Mouse (Mus musculus) spleen, adult 2 months (tissue): Measurements from ENCODE around the gene Alkbh2. TPM values are rescaled to one million over a fixed set of nuclear protein-coding genes. Genes with fewer than 3 reads are reported as not detected.

ENCODE experiments used
- DNase-seq, 2 experiments: peaks; one replicate each; pipeline versions ENCODE4 v3.0.0 to v3.0.0-alpha.2; 2012 to 2021; ENCODE audit warnings: low spot score in 2 of 2, low read depth in 1 of 2
- H3K27ac ChIP-seq: fragments of 200-500 bp; 2 replicates; pipeline ENCODE4 v1.5.1; 2012; ENCODE audit warnings: low read length, inconsistent platforms; ENCODE audit not compliant: insufficient read depth
- H3K27me3 ChIP-seq: fragments of 200-500 bp; 2 replicates; pipeline ENCODE4 v1.6.1; 2012; ENCODE audit warnings: mild to moderate bottlenecking, moderate library complexity, low read length, inconsistent platforms; ENCODE audit not compliant: control insufficient read depth, insufficient read depth
- H3K36me3 ChIP-seq: fragments of 200-500 bp; 2 replicates; pipeline ENCODE4 v1.6.1; 2012; ENCODE audit warnings: mild to moderate bottlenecking, low read length, inconsistent platforms; ENCODE audit not compliant: control insufficient read depth, insufficient read depth
- H3K4me1 ChIP-seq: fragments of 200-500 bp; 2 replicates; pipeline ENCODE4 v1.6.1; 2011; ENCODE audit warnings: inconsistent platforms; ENCODE audit not compliant: control insufficient read depth, insufficient read depth, insufficient read length
- H3K4me3 ChIP-seq: fragments of 200-500 bp; 2 replicates; pipeline ENCODE4 v1.5.1; 2011; ENCODE audit warnings: mild to moderate bottlenecking, inconsistent platforms; ENCODE audit not compliant: insufficient read depth, insufficient read length; ENCODE audit errors: extremely low read depth
- CTCF ChIP-seq: fragments of 200-500 bp; IDR thresholded peaks from 2 replicates; pipeline ENCODE4 v1.5.1; 2011; ENCODE audit warnings: mild to moderate bottlenecking, inconsistent platforms; ENCODE audit not compliant: insufficient read depth, insufficient read length, insufficient replicate concordance; ENCODE audit errors: extremely low read depth
- POLR2A ChIP-seq: fragments of 200-500 bp; IDR thresholded peaks from 2 replicates; pipeline ENCODE4 v1.6.1; 2011; ENCODE audit warnings: low read depth, low read length, inconsistent platforms
- WGBS: fragments of 180-500 bp; shearing (Covaris S2); methylation state at CpG from one replicate; pipeline ENCODE4 v1.1.7; 2018; 5-methylcytosine and 5-hydroxymethylcytosine counted together
- polyA plus RNA-seq: library from polyadenylated mRNA; depleted of rRNA; stranded (reverse); fragments of >200 nt; gene quantifications from 2 replicates; pipeline ENCODE4 v1.2.3, GENCODE M21; 2012

Alkbh2 gene
- polyA plus RNA-seq, 1 experiment: 9.0 TPM

- 38% methylated on average over 7 of the region's 7 CpGs for WGBS
- TF ChIP-seq CTCF (no peak), POLR2A (no peak)
- peaks cover 5% of the 10 kb centered on the region; the same call in 1 of the 2 replicates for H3K4me1 ChIP-seq
- no peaks in the 10 kb centered on the region for H3K27me3 ChIP-seq
- no peak overlapping the region for H3K4me3 ChIP-seq
- H3K36me3 ChIP-seq: peaks cover 17% of the 10 kb centered on the region
- no peak overlapping the region for H3K27ac ChIP-seq
- DNase-seq: no peak
These were observed 11.4 kb downstream of the Alkbh2 start for GRCm38 (mm10) chr5:114116586-114116985.

GRCm38 (mm10) chr5:114115030-114115429, 13.0 kb downstream of the Alkbh2 start:
- no peak overlapping the region for H3K27ac ChIP-seq
- no peak for DNase-seq
- H3K4me1 ChIP-seq: peaks cover 5% of the 10 kb centered on the region; the same call in 1 of the 2 replicates
- TF ChIP-seq POLR2A (no peak), CTCF (no peak)
- 62% methylated on average over 5 of the region's 5 CpGs for WGBS
- no peaks in the 10 kb centered on the region for H3K27me3 ChIP-seq
- no peak overlapping the region for H3K4me3 ChIP-seq
- H3K36me3 ChIP-seq: peaks cover 21% of the 10 kb centered on the region

GRCm38 (mm10) chr5:114113334-114113733, 14.7 kb downstream of the Alkbh2 start:
- no peak for DNase-seq
- Histone ChIP-seq H3K27ac (no peak overlapping the region), H3K27me3 (no peaks in the 10 kb centered on the region), H3K36me3 (peaks cover 30% of the 10 kb centered on the region), H3K4me3 (no peak overlapping the region), H3K4me1 (peaks cover 5% of the 10 kb centered on the region; the same call in 1 of the 2 replicates)
- TF ChIP-seq CTCF (no peak), POLR2A (no peak)
- 89% methylated on average over 6 of the region's 6 CpGs for WGBS

GRCm38 (mm10) chr5:114106391-114106935, 21.6 kb downstream of the Alkbh2 start:
- Histone ChIP-seq H3K36me3 (peaks cover 38% of the 10 kb centered on the region), H3K4me3 (no peak overlapping the region), H3K27ac (no peak overlapping the region), H3K27me3 (no peaks in the 10 kb centered on the region), H3K4me1 (no peaks in the 10 kb centered on the region)
- TF ChIP-seq POLR2A (no peak), CTCF (no peak)
- 88% methylated on average over 16 of the region's 16 CpGs for WGBS
- DNase-seq: no peak

- H3K36me3 ChIP-seq: peaks cover 15% of the 10 kb centered on the region
- no peak overlapping the region for H3K27ac ChIP-seq
- TF ChIP-seq POLR2A (no peak), CTCF (no peak)
- H3K4me1 ChIP-seq: peaks cover 6% of the 10 kb centered on the region; the same call in 1 of the 2 replicates
- no peak for DNase-seq
- H3K27me3 ChIP-seq: no peaks in the 10 kb centered on the region
- 41% methylated on average over 1 of the region's 1 CpGs for WGBS
- H3K4me3 ChIP-seq: no peak overlapping the region
These were observed 25.2 kb downstream of the Alkbh2 start for GRCm38 (mm10) chr5:114102807-114103206.

- H3K27ac ChIP-seq: no peak overlapping the region
- TF ChIP-seq POLR2A: no peak
- TF ChIP-seq CTCF: no peak
- H3K36me3 ChIP-seq: peaks cover 13% of the 10 kb centered on the region
- no peaks in the 10 kb centered on the region for H3K27me3 ChIP-seq
- WGBS: 89% methylated on average over 4 of the region's 4 CpGs
- DNase-seq: no peak
- H3K4me1 ChIP-seq: peaks cover 6% of the 10 kb centered on the region; the same call in 1 of the 2 replicates
- H3K4me3 ChIP-seq: no peak overlapping the region
These were observed 26.1 kb downstream of the Alkbh2 start for GRCm38 (mm10) chr5:114101873-114102272.

GRCm38 (mm10) chr5:114100390-114101099, 27.5 kb downstream of the Alkbh2 start:
- DNase-seq: no peak
- TF ChIP-seq POLR2A (no peak), CTCF (no peak)
- Histone ChIP-seq H3K4me1 (peaks cover 6% of the 10 kb centered on the region; the same call in 1 of the 2 replicates), H3K36me3 (peaks cover 4% of the 10 kb centered on the region; the same call in 1 of the 2 replicates), H3K27ac (no peak overlapping the region), H3K4me3 (peak overlapping the region; percentile 59), H3K27me3 (no peaks in the 10 kb centered on the region)
- 5% methylated on average over 62 of the region's 64 CpGs for WGBS
